Mouse (Mus musculus) myocyte (in vitro differentiated cells): ENCODE results near the gene Wdtc1. TPM values are rescaled to one million over a fixed set of nuclear protein-coding genes. Genes with fewer than 3 reads are reported as not detected.

Experiments used
- H3K27me3 ChIP-seq: one replicate; pipeline ENCODE4 v1.6.1; 2011; ENCODE audit not compliant: control insufficient read depth, insufficient read depth, insufficient read length
- H3K36me3 ChIP-seq: one replicate; pipeline ENCODE4 v1.6.1; 2011; ENCODE audit not compliant: control insufficient read depth, insufficient read depth
- H3K4me2 ChIP-seq: one replicate; pipeline ENCODE4 v1.6.1; 2011; ENCODE audit warnings: low read depth, control low read depth
- H3K4me3 ChIP-seq: one replicate; pipeline ENCODE4 v1.5.1; 2011; ENCODE audit warnings: mild to moderate bottlenecking, control low read depth, moderate library complexity
- H3K79me2 ChIP-seq: one replicate; pipeline ENCODE4 v1.6.1; 2011; ENCODE audit not compliant: control insufficient read depth, insufficient read depth
- H3ac ChIP-seq: one replicate; pipeline ENCODE4 v1.6.1; 2011; ENCODE audit not compliant: control insufficient read depth, insufficient read length
- CEBPB ChIP-seq: IDR thresholded peaks from 2 replicates; pipeline ENCODE4 v1.6.1; 2011; ENCODE audit warnings: mild to moderate bottlenecking, moderate library complexity; ENCODE audit not compliant: poor library complexity, insufficient read depth, severe bottlenecking
- E2F4 ChIP-seq: IDR thresholded peaks from one replicate; pipeline ENCODE4 v1.6.1; 2011; ENCODE audit warnings: mild to moderate bottlenecking, control low read depth, moderate library complexity; ENCODE audit not compliant: insufficient read depth
- MAX ChIP-seq: IDR thresholded peaks from one replicate; pipeline ENCODE4 v1.6.1; 2011; ENCODE audit warnings: low read depth, mild to moderate bottlenecking, control low read depth
- MYOD1 ChIP-seq, 3 experiments: IDR thresholded peaks; one replicate each; pipeline ENCODE4 v1.6.1; 2011; ENCODE audit warnings: control low read depth in 2 of 3, low read depth in 2 of 3, mild to moderate bottlenecking in 2 of 3, moderate library complexity in 1 of 3; ENCODE audit not compliant: insufficient read length in 2 of 3, control insufficient read depth in 1 of 3
- MYOG ChIP-seq, 3 experiments: IDR thresholded peaks; one replicate each; pipeline ENCODE4 v1.6.1; 2011; ENCODE audit warnings: control low read depth in 2 of 3, low read depth in 2 of 3, mild to moderate bottlenecking in 2 of 3; ENCODE audit not compliant: insufficient read length in 2 of 3, control insufficient read depth in 1 of 3, insufficient read depth in 1 of 3
- POLR2A ChIP-seq: IDR thresholded peaks from one replicate; pipeline ENCODE4 v1.6.1; 2011; ENCODE audit warnings: low read depth, mild to moderate bottlenecking, control low read depth, moderate library complexity; ENCODE audit not compliant: insufficient read length
- POLR2AphosphoS2 ChIP-seq: IDR thresholded peaks from one replicate; pipeline ENCODE4 v1.6.1; 2011; ENCODE audit warnings: low read depth, control low read depth; ENCODE audit not compliant: insufficient read length
- REST ChIP-seq: IDR thresholded peaks from one replicate; pipeline ENCODE4 v1.6.1; 2011; ENCODE audit warnings: mild to moderate bottlenecking, control low read depth, moderate library complexity; ENCODE audit not compliant: insufficient read depth, insufficient read length
- SRF ChIP-seq: IDR thresholded peaks from one replicate; pipeline ENCODE4 v1.6.1; 2011; ENCODE audit warnings: low read depth; ENCODE audit not compliant: control insufficient read depth, insufficient read length
- TCF12 ChIP-seq: IDR thresholded peaks from one replicate; pipeline ENCODE4 v1.6.1; 2011; ENCODE audit warnings: mild to moderate bottlenecking, control low read depth; ENCODE audit not compliant: poor library complexity, insufficient read depth, severe bottlenecking
- TCF3 ChIP-seq: IDR thresholded peaks from one replicate; pipeline ENCODE4 v1.6.1; 2011; ENCODE audit warnings: low read depth, control low read depth; ENCODE audit not compliant: insufficient read length
- USF1 ChIP-seq: IDR thresholded peaks from one replicate; pipeline ENCODE4 v1.6.1; 2011; ENCODE audit warnings: low read depth, mild to moderate bottlenecking, control low read depth, moderate library complexity
- polyA plus RNA-seq: library from polyadenylated mRNA; unstranded; fragments of >200 nt; fragmentation: generic; extraction: Trizol; gene quantifications from one replicate; pipeline ENCODE4 v1.2.1, GENCODE M21; 2012; ENCODE audit warnings: missing spikeins

Wdtc1 gene
- polyA plus RNA-seq, 1 experiment = 53.1 TPM

- no peak for TF ChIP-seq MAX
- no peak for TF ChIP-seq POLR2A
- TF ChIP-seq MYOG (IDR thresholded peaks at IDR 0.05; ENCODE audit: control insufficient read depth in 1 of 3, insufficient read depth in 1 of 3, insufficient read length in 2 of 3, low read depth in 2 of 3) = no peak
- TF ChIP-seq REST = no peak
- TF ChIP-seq MYOD1 (IDR thresholded peaks at IDR 0.05; ENCODE audit: control insufficient read depth in 1 of 3, insufficient read length in 2 of 3, low read depth in 2 of 3) = no peak
- no peak for TF ChIP-seq TCF12
- no peak for TF ChIP-seq USF1
- TF ChIP-seq TCF3 = no peak
- no peak for TF ChIP-seq CEBPB
- no peak for TF ChIP-seq POLR2AphosphoS2
- TF ChIP-seq E2F4 = no peak
- no peak for TF ChIP-seq SRF
- no peaks in the 10 kb centered on the region for H3K79me2 ChIP-seq
- H3ac ChIP-seq = no peak overlapping the region
- peaks cover 8% of the 10 kb centered on the region for H3K36me3 ChIP-seq
- H3K4me3 ChIP-seq = no peak overlapping the region
- no peaks in the 10 kb centered on the region for H3K27me3 ChIP-seq
- no peak overlapping the region for H3K4me2 ChIP-seq
These were observed 86.9 kb downstream of the Wdtc1 start for GRCm38 (mm10) chr4:133266248-133266880.

DNA sequence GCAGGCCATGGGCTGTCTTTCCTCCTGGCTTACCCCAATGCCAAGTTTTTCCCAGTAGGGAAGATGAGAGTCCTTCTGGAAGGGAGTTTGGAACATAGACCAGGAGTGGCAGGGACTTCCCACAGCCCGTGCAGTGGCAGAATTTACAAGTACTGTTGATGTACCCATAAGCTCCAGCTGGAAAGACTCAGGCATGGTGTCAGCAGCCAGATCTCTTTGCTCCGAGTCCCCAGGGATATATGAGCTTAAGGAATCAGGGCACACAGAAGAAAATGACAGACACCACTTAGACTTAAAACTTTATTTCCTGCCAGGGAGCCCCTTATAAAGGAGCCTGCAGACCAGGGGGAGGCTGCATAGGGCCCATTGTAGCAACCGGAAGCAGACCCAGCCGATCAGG, 87.5 kb downstream of the Wdtc1 start:
- no peak for TF ChIP-seq REST
- no peak for TF ChIP-seq POLR2AphosphoS2
- TF ChIP-seq USF1 = no peak
- no peak for TF ChIP-seq MAX
- TF ChIP-seq TCF3 = no peak
- no peak for TF ChIP-seq CEBPB
- no peak for TF ChIP-seq TCF12
- no peak for TF ChIP-seq MYOG (IDR thresholded peaks at IDR 0.05; ENCODE audit: control insufficient read depth in 1 of 3, insufficient read depth in 1 of 3, insufficient read length in 2 of 3, low read depth in 2 of 3)
- no peak for TF ChIP-seq E2F4
- no peak for TF ChIP-seq SRF
- TF ChIP-seq POLR2A = no peak
- TF ChIP-seq MYOD1 (IDR thresholded peaks at IDR 0.05; ENCODE audit: control insufficient read depth in 1 of 3, insufficient read length in 2 of 3, low read depth in 2 of 3) = no peak
- Histone ChIP-seq H3K27me3 (no peaks in the 10 kb centered on the region), H3K36me3 (peaks cover 8% of the 10 kb centered on the region), H3ac (no peak overlapping the region), H3K4me2 (no peak overlapping the region), H3K79me2 (no peaks in the 10 kb centered on the region), H3K4me3 (no peak overlapping the region)

- no peak for TF ChIP-seq POLR2A
- no peak for TF ChIP-seq E2F4
- no peak for TF ChIP-seq REST
- TF ChIP-seq TCF12 = no peak
- TF ChIP-seq CEBPB = no peak
- TF ChIP-seq TCF3 = no peak
- TF ChIP-seq USF1 = no peak
- TF ChIP-seq SRF = no peak
- TF ChIP-seq MYOD1 (IDR thresholded peaks at IDR 0.05; ENCODE audit: control insufficient read depth in 1 of 3, insufficient read length in 2 of 3, low read depth in 2 of 3) = no peak
- TF ChIP-seq MYOG (IDR thresholded peaks at IDR 0.05; ENCODE audit: control insufficient read depth in 1 of 3, insufficient read depth in 1 of 3, insufficient read length in 2 of 3, low read depth in 2 of 3) = no peak
- no peak for TF ChIP-seq POLR2AphosphoS2
- TF ChIP-seq MAX = no peak
These were observed 88.0 kb downstream of the Wdtc1 start for GRCm38 (mm10) chr4:133265297-133265696.

GRCm38 (mm10) chr4:133264559-133264958, 88.7 kb downstream of the Wdtc1 start:
- Histone ChIP-seq H3K79me2 (no peaks in the 10 kb centered on the region), H3K4me3 (no peak overlapping the region), H3K27me3 (no peaks in the 10 kb centered on the region), H3K4me2 (no peak overlapping the region), H3ac (no peak overlapping the region), H3K36me3 (peaks cover 8% of the 10 kb centered on the region)
- TF ChIP-seq MYOG (IDR thresholded peaks at IDR 0.05; ENCODE audit: control insufficient read depth in 1 of 3, insufficient read depth in 1 of 3, insufficient read length in 2 of 3, low read depth in 2 of 3) (no peak), SRF (no peak), POLR2AphosphoS2 (no peak), CEBPB (no peak), USF1 (no peak), TCF3 (no peak)

More at GRCm38 (mm10) chr4:133265297-133265696, 88.0 kb downstream of the Wdtc1 start:
- H3ac ChIP-seq = no peak overlapping the region
- H3K4me3 ChIP-seq = no peak overlapping the region
- H3K36me3 ChIP-seq = peaks cover 8% of the 10 kb centered on the region
- no peak overlapping the region for H3K4me2 ChIP-seq
- H3K79me2 ChIP-seq = no peaks in the 10 kb centered on the region
- H3K27me3 ChIP-seq = no peaks in the 10 kb centered on the region

- H3K79me2 ChIP-seq = no peaks in the 10 kb centered on the region
- no peaks in the 10 kb centered on the region for H3K27me3 ChIP-seq
- no peak for TF ChIP-seq POLR2A
- no peak for TF ChIP-seq TCF3
- no peak for TF ChIP-seq MYOG (IDR thresholded peaks at IDR 0.05; ENCODE audit: control insufficient read depth in 1 of 3, insufficient read depth in 1 of 3, insufficient read length in 2 of 3, low read depth in 2 of 3)
- TF ChIP-seq E2F4 = no peak
- TF ChIP-seq REST = no peak
- TF ChIP-seq MYOD1 (IDR thresholded peaks at IDR 0.05; ENCODE audit: control insufficient read depth in 1 of 3, insufficient read length in 2 of 3, low read depth in 2 of 3) = no peak
- TF ChIP-seq TCF12 = no peak
- TF ChIP-seq POLR2AphosphoS2 = no peak
- H3K4me3 ChIP-seq = no peak overlapping the region
- no peak overlapping the region for H3ac ChIP-seq
- no peak overlapping the region for H3K4me2 ChIP-seq
- peaks cover 5% of the 10 kb centered on the region for H3K36me3 ChIP-seq
These were observed 89.5 kb downstream of the Wdtc1 start for GRCm38 (mm10) chr4:133263756-133264155.
